ENCODE assay signal across 20 mouse cellular contexts in the genomic region with DNA sequence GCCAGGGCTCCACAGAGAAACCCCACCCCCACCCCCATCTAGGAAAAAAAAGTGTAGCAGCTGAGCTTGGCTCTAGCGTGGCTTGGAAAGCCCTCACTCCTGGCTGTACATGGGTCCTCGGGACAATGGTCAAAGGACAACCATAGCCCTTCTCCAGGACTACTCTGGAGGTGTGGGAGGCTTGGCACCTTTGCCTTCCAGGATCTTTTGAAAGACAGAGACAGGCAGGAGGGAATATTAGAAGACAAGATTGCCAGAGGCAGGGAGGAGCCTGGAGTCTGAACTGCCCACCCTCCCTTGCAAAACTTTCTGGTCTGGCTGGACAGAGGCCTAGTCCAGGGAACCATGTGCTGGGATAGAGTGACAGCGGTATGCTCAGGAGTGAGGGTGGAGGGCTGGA. TPM values are rescaled to one million over a fixed set of nuclear protein-coding genes. Genes with fewer than 3 reads are reported as not detected.
DNase-seq lines count a peak whose midpoint lies in the region; ATAC-seq and TF ChIP-seq lines count a peak whose summit lies in the region.
"Had no signal": no experiment of that assay in that cellular context is flagged by ENCODE, and none has a peak within 500 bp of the region (broad histone marks: within the 10 kb centered on the region; RNA-seq: fewer than 3 reads in every experiment).

No protein-coding gene starts in this region.

- peak overlapping the region; percentile 1 for H3ac ChIP-seq in C2C12 (ENCODE audit: control insufficient read depth, insufficient read length, low read depth)

- no peak overlapping the region for H3K9ac ChIP-seq in hindbrain, embryonic 14.5 days
- H3K9ac ChIP-seq: forebrain, embryonic 12.5 days; liver, embryonic 15.5 days; neural tube, embryonic 12.5 days; stomach, embryonic 15.5 days had no signal

- H3K4me1 ChIP-seq in hindbrain, embryonic 10.5 days (replicated peaks) = peaks cover 48% of the 10 kb centered on the region
- H3K4me1 ChIP-seq in hindbrain, embryonic 14.5 days (replicated peaks; ENCODE audit: control insufficient read depth, insufficient read depth, low read length) = no peaks in the 10 kb centered on the region
- peaks cover 51% of the 10 kb centered on the region for H3K4me1 ChIP-seq in embryonic facial prominence, embryonic 10.5 days

- peak overlapping the region; percentile 29; the same call in 1 of the 2 replicates for H3K27ac ChIP-seq in hindbrain, embryonic 10.5 days
- no peak overlapping the region for H3K27ac ChIP-seq in hindbrain, embryonic 14.5 days
- H3K27ac ChIP-seq in embryonic facial prominence, embryonic 10.5 days (replicated peaks) = 0 out of 2 replicates have a peak overlapping the region, but pooled peaks have one; percentile 30
- H3K27ac ChIP-seq: forebrain, embryonic 12.5 days; liver, embryonic 15.5 days; midbrain, embryonic 10.5 days; neural tube, embryonic 12.5 days; stomach, embryonic 15.5 days had no signal

- ATAC-seq in hindbrain, embryonic 14.5 days (ENCODE audit: low FRiP score) = no peak
- ATAC-seq: CD4-positive, CD25-positive, alpha-beta regulatory T cell, adult 4 months had no signal

- TF ChIP-seq CTCF in C2C12 (IDR thresholded peaks at IDR 0.05; ENCODE audit: control insufficient read depth, insufficient read depth, insufficient read length) = no peak

- no peak for DNase-seq in hindbrain, embryonic 10.5 days (ENCODE audit: low spot score)
- no peak for DNase-seq in hindbrain, embryonic 14.5 days (ENCODE audit: low spot score)
- DNase-seq in embryonic facial prominence, embryonic 10.5 days (ENCODE audit: low spot score) = no peak
- DNase-seq in kidney, postnatal 25 days = peak; percentile 55 to 84
- DNase-seq in yolk sac, embryonic 10.5 days (ENCODE audit: low spot score) = no peak
- DNase-seq in thymus, postnatal 0 days (ENCODE audit: low spot score) = no peak
- DNase-seq: cerebellum, adult 2 months; gastrocnemius, postnatal 36 days; heart, postnatal 4 days; left cerebral cortex, postnatal 4 days; lung, postnatal 4 days; thymus, adult 2 months had no signal

- H3K27me3 ChIP-seq in hindbrain, embryonic 10.5 days (ENCODE audit: insufficient read depth, poor library complexity, severe bottlenecking) = no peaks in the 10 kb centered on the region
- no peaks in the 10 kb centered on the region for H3K27me3 ChIP-seq in hindbrain, embryonic 14.5 days (ENCODE audit: control insufficient read depth, insufficient read depth, low read length)
- H3K27me3 ChIP-seq in C2C12 (ENCODE audit: control insufficient read depth, insufficient read depth, insufficient read length) = no peaks in the 10 kb centered on the region
- H3K27me3 ChIP-seq in embryonic facial prominence, embryonic 10.5 days (replicated peaks; ENCODE audit: low read depth, poor library complexity, severe bottlenecking) = no peaks in the 10 kb centered on the region
- H3K27me3 ChIP-seq: forebrain, embryonic 12.5 days; liver, embryonic 15.5 days; neural tube, embryonic 12.5 days; stomach, embryonic 15.5 days had no signal

- peaks cover 87% of the 10 kb centered on the region for H3K79me3 ChIP-seq in C2C12 (ENCODE audit: low read depth)

- 86% methylated on average over 3 of the region's 3 CpGs for WGBS in hindbrain, embryonic 10.5 days
- 85% methylated on average over 3 of the region's 3 CpGs for WGBS in hindbrain, embryonic 14.5 days
- WGBS in embryonic facial prominence, embryonic 10.5 days = 87% methylated on average over 3 of the region's 3 CpGs

- no peak overlapping the region for H3K4me2 ChIP-seq in hindbrain, embryonic 14.5 days (replicated peaks)
- H3K4me2 ChIP-seq: forebrain, embryonic 12.5 days; liver, embryonic 15.5 days; neural tube, embryonic 12.5 days; stomach, embryonic 15.5 days had no signal

- H3K9me3 ChIP-seq in hindbrain, embryonic 10.5 days = no peaks in the 10 kb centered on the region
- no peaks in the 10 kb centered on the region for H3K9me3 ChIP-seq in hindbrain, embryonic 14.5 days (ENCODE audit: control insufficient read depth, low read length)
- no peaks in the 10 kb centered on the region for H3K9me3 ChIP-seq in embryonic facial prominence, embryonic 10.5 days
- H3K9me3 ChIP-seq: forebrain, embryonic 12.5 days; G1E; liver, embryonic 15.5 days; midbrain, embryonic 10.5 days; neural tube, embryonic 12.5 days; stomach, embryonic 15.5 days had no signal

- H3K79me2 ChIP-seq in C2C12 (ENCODE audit: control insufficient read depth, insufficient read depth) = peaks cover 100% of the 10 kb centered on the region

- H3K4me3 ChIP-seq in hindbrain, embryonic 10.5 days = no peak overlapping the region
- no peak overlapping the region for H3K4me3 ChIP-seq in hindbrain, embryonic 14.5 days (replicated peaks; ENCODE audit: low read length)
- H3K4me3 ChIP-seq in C2C12 (ENCODE audit: insufficient read depth, poor library complexity, severe bottlenecking) = no peak overlapping the region
- H3K4me3 ChIP-seq in embryonic facial prominence, embryonic 10.5 days = no peak overlapping the region
- H3K4me3 ChIP-seq: forebrain, embryonic 12.5 days; liver, embryonic 15.5 days; midbrain, embryonic 10.5 days; neural tube, embryonic 12.5 days; stomach, embryonic 15.5 days had no signal

- 0 out of 2 replicates have a peak, but pooled peaks cover 7% of the 10 kb centered on the region for H3K36me3 ChIP-seq in hindbrain, embryonic 10.5 days
- H3K36me3 ChIP-seq in hindbrain, embryonic 14.5 days (replicated peaks; ENCODE audit: control insufficient read depth, insufficient read depth) = no peaks in the 10 kb centered on the region
- H3K36me3 ChIP-seq in C2C12 (ENCODE audit: control insufficient read depth, insufficient read depth) = peaks cover 45% of the 10 kb centered on the region
- H3K36me3 ChIP-seq in embryonic facial prominence, embryonic 10.5 days (replicated peaks) = peaks cover 11% of the 10 kb centered on the region; the same call in 1 of the 2 replicates
- H3K36me3 ChIP-seq: forebrain, embryonic 12.5 days; neural tube, embryonic 12.5 days; stomach, embryonic 15.5 days had no signal

TF ChIP-seq in C2C12, 6 proteins besides CTCF, POLR2A, EP300 and RAD21:
- TF ChIP-seq FOSL1 (IDR thresholded peaks at IDR 0.05; ENCODE audit: insufficient read depth, low read length, poor library complexity, severe bottlenecking) (no peak), MAX (IDR thresholded peaks at IDR 0.05) (no peak), MYOD1 (IDR thresholded peaks at IDR 0.05; ENCODE audit: control insufficient read depth, insufficient read length, low read depth) (no peak), CEBPB (IDR thresholded peaks at IDR 0.05; ENCODE audit: low read depth) (no peak), MYOG (IDR thresholded peaks at IDR 0.05; ENCODE audit: control insufficient read depth, extremely low read depth, insufficient read length) (no peak), USF1 (IDR thresholded peaks at IDR 0.05; ENCODE audit: low read depth) (no peak)

RNA-seq across cellular contexts. Expression of gene Sbno2, which starts 10.7 kb away (rescaled TPM):
- polyA plus RNA-seq in hindbrain, embryonic 10.5 days (2016; fragmentation: Nextera tagmentation; extraction: Ambion mirVana) = 16.8 and 17.2 TPM in 2 replicates
- polyA plus RNA-seq in hindbrain, embryonic 14.5 days (2014; fragmentation: Nextera tagmentation; extraction: Ambion mirVana) = 12.3 and 12.6 TPM in 2 replicates
- 29.4 TPM for polyA plus RNA-seq in C2C12 (2012; fragmentation: generic; extraction: Trizol)
- polyA plus RNA-seq in embryonic facial prominence, embryonic 10.5 days (2016; fragmentation: Nextera tagmentation; extraction: Ambion mirVana) = 16.2 and 18.2 TPM in 2 replicates
- polyA plus RNA-seq in thymus, postnatal 0 days (2015; fragmentation: Nextera tagmentation; extraction: Ambion mirVana) = 18.3 and 19.7 TPM in 2 replicates

RNA-seq across cellular contexts. Expression of gene Stk11, which starts 20.9 kb away (rescaled TPM):
- polyA plus RNA-seq in hindbrain, embryonic 10.5 days (2016; fragmentation: Nextera tagmentation; extraction: Ambion mirVana) = 18.5 and 21.1 TPM in 2 replicates
- 20.2 and 24.6 TPM in 2 replicates for polyA plus RNA-seq in hindbrain, embryonic 14.5 days (2014; fragmentation: Nextera tagmentation; extraction: Ambion mirVana)
- polyA plus RNA-seq in C2C12 (2012; fragmentation: generic; extraction: Trizol) = 106 TPM
- 16.1 and 17.5 TPM in 2 replicates for polyA plus RNA-seq in embryonic facial prominence, embryonic 10.5 days (2016; fragmentation: Nextera tagmentation; extraction: Ambion mirVana)
- 18.2 and 23.2 TPM in 2 replicates for polyA plus RNA-seq in thymus, postnatal 0 days (2015; fragmentation: Nextera tagmentation; extraction: Ambion mirVana)

RNA-seq across cellular contexts. Expression of gene Atp5d, which starts 43.7 kb away (rescaled TPM):
- polyA plus RNA-seq in hindbrain, embryonic 10.5 days (2016; fragmentation: Nextera tagmentation; extraction: Ambion mirVana) = 484 and 504 TPM in 2 replicates
- 469 and 505 TPM in 2 replicates for polyA plus RNA-seq in hindbrain, embryonic 14.5 days (2014; fragmentation: Nextera tagmentation; extraction: Ambion mirVana)
- polyA plus RNA-seq in C2C12 (2012; fragmentation: generic; extraction: Trizol) = 720 TPM
- 491 and 493 TPM in 2 replicates for polyA plus RNA-seq in embryonic facial prominence, embryonic 10.5 days (2016; fragmentation: Nextera tagmentation; extraction: Ambion mirVana)
- polyA plus RNA-seq in thymus, postnatal 0 days (2015; fragmentation: Nextera tagmentation; extraction: Ambion mirVana) = 588 TPM in 2 replicates

RNA-seq across cellular contexts. Expression of gene Cbarp, which starts 46.0 kb away (rescaled TPM):
- polyA plus RNA-seq in hindbrain, embryonic 10.5 days (2016; fragmentation: Nextera tagmentation; extraction: Ambion mirVana) = 7.1 and 15.0 TPM in 2 replicates
- polyA plus RNA-seq in hindbrain, embryonic 14.5 days (2014; fragmentation: Nextera tagmentation; extraction: Ambion mirVana) = 93.4 and 96.4 TPM in 2 replicates
- 12.1 TPM for polyA plus RNA-seq in C2C12 (2012; fragmentation: generic; extraction: Trizol)
- 4.9 and 8.5 TPM in 2 replicates for polyA plus RNA-seq in embryonic facial prominence, embryonic 10.5 days (2016; fragmentation: Nextera tagmentation; extraction: Ambion mirVana)
- polyA plus RNA-seq in thymus, postnatal 0 days (2015; fragmentation: Nextera tagmentation; extraction: Ambion mirVana) = 3.5 and 4.3 TPM in 2 replicates

RNA-seq across cellular contexts. Expression of gene Gpx4, which starts 47.7 kb away (rescaled TPM):
- polyA plus RNA-seq in hindbrain, embryonic 10.5 days (2016; fragmentation: Nextera tagmentation; extraction: Ambion mirVana) = 681 and 705 TPM in 2 replicates
- polyA plus RNA-seq in hindbrain, embryonic 14.5 days (2014; fragmentation: Nextera tagmentation; extraction: Ambion mirVana) = 556 and 557 TPM in 2 replicates
- 964 TPM for polyA plus RNA-seq in C2C12 (2012; fragmentation: generic; extraction: Trizol)
- polyA plus RNA-seq in embryonic facial prominence, embryonic 10.5 days (2016; fragmentation: Nextera tagmentation; extraction: Ambion mirVana) = 618 and 672 TPM in 2 replicates
- polyA plus RNA-seq in thymus, postnatal 0 days (2015; fragmentation: Nextera tagmentation; extraction: Ambion mirVana) = 640 and 681 TPM in 2 replicates

Comparison
In these comparisons a context has a peak if more than half of its experiments do, and no peak if none do; other contexts are left out.
1. DNase-seq: peak in kidney, postnatal 25 days (2 of 2); none in hindbrain, embryonic 10.5 days (single experiment), hindbrain, embryonic 14.5 days (single experiment), embryonic facial prominence, embryonic 10.5 days (single experiment), yolk sac, embryonic 10.5 days (single experiment) and thymus, postnatal 0 days (single experiment).